Mouse (Mus musculus): ENCODE results near the gene Sptbn1.

DNA sequence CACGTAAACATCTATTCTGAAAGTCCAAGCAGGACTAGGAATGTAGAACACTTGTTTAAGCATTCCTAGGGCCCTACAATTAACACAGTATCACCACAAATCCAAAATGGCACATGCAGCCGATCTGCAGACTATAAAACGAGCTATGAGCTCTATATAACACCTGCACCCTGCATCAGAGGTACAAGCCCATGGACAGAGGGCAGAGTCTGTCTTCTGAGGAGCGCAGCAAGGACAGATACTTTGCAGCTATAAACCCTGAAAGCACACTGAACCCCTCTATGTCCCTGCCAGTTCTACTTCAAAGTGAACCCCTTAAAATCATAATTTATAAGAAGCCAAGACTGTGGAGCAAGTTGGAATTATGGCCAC, 101.4 kb downstream of the Sptbn1 start:
- no peak for TF ChIP-seq POLR2A (IDR thresholded peaks at IDR 0.05; ENCODE audit: low read depth, low read length)
- no peak for TF ChIP-seq CTCF (IDR thresholded peaks at IDR 0.05; ENCODE audit: extremely low read depth, insufficient read depth, insufficient read length, insufficient replicate concordance)

All from spleen, adult 2 months (tissue).